Mouse (Mus musculus): ENCODE measurements around the gene Pcnx. TPM values are rescaled to one million over a fixed set of nuclear protein-coding genes. Genes with fewer than 3 reads are reported as not detected.

The Pcnx gene
- polyA plus RNA-seq, 1 experiment from 2014 or later, result 13.3 TPM

GRCm38 (mm10) chr12:81856696-81857095 is 3.1 kb upstream of the Pcnx start:
- 52% methylated on average over 4 of the region's 4 CpGs for WGBS
- no peak for ATAC-seq (replicated peaks; ENCODE audit: insufficient number of reproducible peaks, low FRiP score, low TSS enrichment, low read depth)
- Histone ChIP-seq H3K4me3 (ENCODE audit: low read depth, low read length) (no peak overlapping the region), H3K9me3 (replicated peaks; ENCODE audit: control insufficient read depth, low read length) (no peaks in the 10 kb centered on the region), H3K9ac (replicated peaks; ENCODE audit: low read length) (no peak overlapping the region), H3K4me1 (ENCODE audit: control insufficient read depth, insufficient read depth, low read length) (no peaks in the 10 kb centered on the region), H3K27me3 (ENCODE audit: control insufficient read depth, insufficient read depth, low read length) (no peaks in the 10 kb centered on the region), H3K27ac (replicated peaks; ENCODE audit: low read depth, low read length) (no peak overlapping the region), H3K4me2 (ENCODE audit: low read depth, low read length) (no peak overlapping the region), H3K36me3 (replicated peaks; ENCODE audit: control insufficient read depth, insufficient read depth, low read depth, low read length) (no peaks in the 10 kb centered on the region)
- DNase-seq (ENCODE audit: low spot score), result no peak

DNA sequence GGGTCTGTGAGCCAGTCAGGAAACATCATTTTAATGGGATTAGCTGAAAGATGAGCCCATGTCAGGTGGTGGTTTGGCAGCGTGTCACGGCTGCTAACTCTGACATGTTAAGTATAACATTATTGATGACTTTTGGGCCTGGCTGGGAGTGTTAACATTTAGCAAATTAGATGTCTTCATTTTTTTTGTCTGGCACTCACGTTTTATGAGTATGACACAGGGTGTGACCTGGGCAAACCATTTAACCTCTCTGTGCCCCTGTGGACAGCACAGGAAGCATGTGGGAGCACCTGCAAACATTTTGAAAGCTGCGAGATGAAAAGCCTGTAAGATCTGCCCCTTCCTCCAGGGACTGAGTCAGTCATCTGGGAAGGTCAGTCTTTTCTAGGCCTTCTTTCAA is 2.6 kb upstream of the Pcnx start:
- Histone ChIP-seq H3K4me1 (ENCODE audit: control insufficient read depth, insufficient read depth, low read length) (peaks cover 4% of the 10 kb centered on the region), H3K4me2 (ENCODE audit: low read depth, low read length) (no peak overlapping the region), H3K9me3 (replicated peaks; ENCODE audit: control insufficient read depth, low read length) (no peaks in the 10 kb centered on the region), H3K4me3 (ENCODE audit: low read depth, low read length) (no peak overlapping the region), H3K27ac (replicated peaks; ENCODE audit: low read depth, low read length) (no peak overlapping the region), H3K36me3 (replicated peaks; ENCODE audit: control insufficient read depth, insufficient read depth, low read depth, low read length) (no peaks in the 10 kb centered on the region), H3K9ac (replicated peaks; ENCODE audit: low read length) (no peak overlapping the region), H3K27me3 (ENCODE audit: control insufficient read depth, insufficient read depth, low read length) (no peaks in the 10 kb centered on the region)
- no peak for ATAC-seq (replicated peaks; ENCODE audit: insufficient number of reproducible peaks, low FRiP score, low TSS enrichment, low read depth)
- 18% methylated on average over 4 of the region's 4 CpGs for WGBS
- DNase-seq (ENCODE audit: low spot score), result no peak

DNA sequence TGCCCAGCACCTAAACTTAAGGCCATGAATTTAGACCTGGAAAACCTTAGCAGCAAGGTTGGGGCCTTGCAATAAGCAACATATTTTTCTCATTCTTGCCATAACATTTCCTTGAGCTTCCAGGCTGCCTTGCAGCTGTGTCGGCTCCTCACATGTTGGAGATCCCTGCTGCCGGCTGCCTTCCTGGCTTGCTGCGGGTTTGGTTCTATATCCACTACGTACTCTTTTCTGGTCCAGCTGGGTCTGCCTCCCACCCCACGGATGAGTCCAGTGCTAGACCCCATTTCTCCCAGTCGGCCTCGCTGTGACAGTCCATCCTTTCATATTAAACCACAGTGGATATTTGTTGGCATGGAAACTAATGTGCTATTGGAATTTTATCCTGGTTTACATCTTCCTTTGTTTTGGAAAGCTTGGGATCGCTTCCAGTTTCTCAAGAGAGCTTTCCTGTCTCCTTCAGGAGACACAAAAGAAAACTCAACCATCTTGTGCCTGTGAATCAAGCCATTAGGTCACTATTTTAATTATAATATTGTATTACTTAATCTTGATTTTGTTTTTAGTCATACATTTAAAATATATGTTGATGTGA is 1.7 kb upstream of the Pcnx start:
- Histone ChIP-seq H3K4me1 (ENCODE audit: control insufficient read depth, insufficient read depth, low read length) (peaks cover 4% of the 10 kb centered on the region), H3K4me3 (ENCODE audit: low read depth, low read length) (no peak overlapping the region), H3K9me3 (replicated peaks; ENCODE audit: control insufficient read depth, low read length) (no peaks in the 10 kb centered on the region), H3K27ac (replicated peaks; ENCODE audit: low read depth, low read length) (no peak overlapping the region), H3K4me2 (ENCODE audit: low read depth, low read length) (no peak overlapping the region), H3K27me3 (ENCODE audit: control insufficient read depth, insufficient read depth, low read length) (no peaks in the 10 kb centered on the region), H3K9ac (replicated peaks; ENCODE audit: low read length) (no peak overlapping the region), H3K36me3 (replicated peaks; ENCODE audit: control insufficient read depth, insufficient read depth, low read depth, low read length) (no peaks in the 10 kb centered on the region)
- ATAC-seq (replicated peaks; ENCODE audit: insufficient number of reproducible peaks, low FRiP score, low TSS enrichment, low read depth) (no peak), DNase-seq (ENCODE audit: low spot score) (no peak)
- 63% methylated on average over 8 of the region's 8 CpGs for WGBS

- ATAC-seq (replicated peaks; ENCODE audit: insufficient number of reproducible peaks, low FRiP score, low TSS enrichment, low read depth) (peak; percentile 83), DNase-seq (ENCODE audit: low spot score) (peak; percentile 71)
- 0% methylated on average over 89 of the region's 107 CpGs for WGBS
- H3K27ac ChIP-seq (replicated peaks; ENCODE audit: low read depth, low read length), result peak overlapping the region; percentile 83
- H3K9me3 ChIP-seq (replicated peaks; ENCODE audit: control insufficient read depth, low read length), result no peaks in the 10 kb centered on the region
- H3K4me3 ChIP-seq (ENCODE audit: low read depth, low read length), result peak overlapping the region; percentile 98
- peak overlapping the region; percentile 96 for H3K9ac ChIP-seq (replicated peaks; ENCODE audit: low read length)
- H3K4me2 ChIP-seq (ENCODE audit: low read depth, low read length), result peak overlapping the region; percentile 66
- no peaks in the 10 kb centered on the region for H3K36me3 ChIP-seq (replicated peaks; ENCODE audit: control insufficient read depth, insufficient read depth, low read depth, low read length)
- H3K27me3 ChIP-seq (ENCODE audit: control insufficient read depth, insufficient read depth, low read length), result no peaks in the 10 kb centered on the region
- peaks cover 4% of the 10 kb centered on the region for H3K4me1 ChIP-seq (ENCODE audit: control insufficient read depth, insufficient read depth, low read length)
Observed at GRCm38 (mm10) chr12:81860308-81861181, 722 bp downstream of the Pcnx start.

DNA sequence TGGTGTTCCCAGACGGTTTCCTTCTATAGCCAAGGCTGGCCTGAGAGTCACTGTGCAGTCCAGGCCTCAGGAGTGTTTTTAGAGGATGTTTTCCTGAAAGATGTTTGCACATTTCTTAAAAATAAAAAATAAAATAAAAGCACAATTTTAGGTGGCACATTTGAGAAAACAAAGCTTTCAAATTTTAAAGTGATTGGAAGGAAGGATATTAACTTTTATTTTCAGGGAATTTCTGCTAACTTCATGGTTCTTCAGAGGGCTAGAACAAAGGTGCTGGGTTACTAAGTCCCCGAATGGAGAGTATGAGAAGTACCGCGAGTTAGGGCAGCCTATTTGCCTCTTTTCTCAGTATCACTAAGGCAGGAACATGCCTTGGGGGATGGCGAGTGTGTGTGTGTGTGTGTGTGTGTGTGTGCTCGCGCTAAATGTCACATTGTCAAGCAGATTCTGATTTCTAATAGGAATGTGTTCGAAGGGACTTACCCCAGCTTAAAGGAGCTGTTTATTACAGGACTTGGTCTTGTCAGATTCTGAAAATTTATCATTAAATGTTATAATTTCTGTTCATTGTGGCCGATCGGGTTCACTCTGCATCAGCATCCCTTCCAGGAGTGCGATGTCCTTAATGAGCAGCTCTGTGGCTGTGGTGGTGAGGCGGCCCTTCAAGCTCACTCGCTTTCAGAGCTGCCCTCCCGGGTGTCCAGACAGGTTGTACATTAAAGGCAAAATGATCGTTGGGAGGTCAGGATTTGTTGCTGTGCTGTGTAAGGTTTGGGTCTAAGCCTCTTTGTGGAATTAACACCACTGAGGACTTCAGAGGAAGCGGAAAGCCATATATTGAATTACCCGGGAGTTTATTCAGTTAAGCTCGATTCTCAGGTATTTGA is 1.6 kb downstream of the Pcnx start:
- no peaks in the 10 kb centered on the region for H3K36me3 ChIP-seq (replicated peaks; ENCODE audit: control insufficient read depth, insufficient read depth, low read depth, low read length)
- ATAC-seq (replicated peaks; ENCODE audit: insufficient number of reproducible peaks, low FRiP score, low TSS enrichment, low read depth) (no peak), DNase-seq (ENCODE audit: low spot score) (peak; percentile 49)
- WGBS, result 26% methylated on average over 18 of the region's 18 CpGs
- H3K27ac ChIP-seq (replicated peaks; ENCODE audit: low read depth, low read length), result no peak overlapping the region; the same call in 1 of the 2 replicates
- H3K9ac ChIP-seq (replicated peaks; ENCODE audit: low read length), result peak overlapping the region; percentile 96
- peaks cover 4% of the 10 kb centered on the region for H3K4me1 ChIP-seq (ENCODE audit: control insufficient read depth, insufficient read depth, low read length)
- H3K9me3 ChIP-seq (replicated peaks; ENCODE audit: control insufficient read depth, low read length), result no peaks in the 10 kb centered on the region
- H3K27me3 ChIP-seq (ENCODE audit: control insufficient read depth, insufficient read depth, low read length), result no peaks in the 10 kb centered on the region
- H3K4me3 ChIP-seq (ENCODE audit: low read depth, low read length), result peak overlapping the region; percentile 98
- peak overlapping the region; percentile 66 for H3K4me2 ChIP-seq (ENCODE audit: low read depth, low read length)

DNA sequence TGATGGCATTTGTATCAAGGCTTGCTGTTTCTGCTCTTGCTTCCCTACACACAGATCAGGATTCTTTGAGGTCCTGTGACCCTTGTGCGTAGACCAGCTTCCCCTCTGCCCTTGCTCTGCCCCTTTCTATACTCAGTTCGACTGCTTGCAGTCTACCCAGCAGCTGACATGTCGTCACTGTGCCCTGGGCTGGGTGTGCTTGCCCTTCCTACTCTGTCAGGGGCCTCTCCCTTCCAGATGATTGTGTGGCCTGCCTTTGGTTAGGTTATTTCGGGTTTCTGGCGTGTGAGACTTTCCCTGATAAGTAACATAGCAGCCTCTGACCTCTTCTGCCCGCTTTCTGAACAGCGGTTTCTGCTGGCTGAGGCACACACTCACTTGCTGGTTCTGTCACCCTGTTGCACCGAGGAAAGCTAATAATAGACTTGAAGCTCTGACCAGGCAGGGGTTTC is 2.6 kb downstream of the Pcnx start:
- H3K9ac ChIP-seq (replicated peaks; ENCODE audit: low read length), result no peak overlapping the region
- 34% methylated on average over 8 of the region's 8 CpGs for WGBS
- no peak for DNase-seq (ENCODE audit: low spot score)

DNA sequence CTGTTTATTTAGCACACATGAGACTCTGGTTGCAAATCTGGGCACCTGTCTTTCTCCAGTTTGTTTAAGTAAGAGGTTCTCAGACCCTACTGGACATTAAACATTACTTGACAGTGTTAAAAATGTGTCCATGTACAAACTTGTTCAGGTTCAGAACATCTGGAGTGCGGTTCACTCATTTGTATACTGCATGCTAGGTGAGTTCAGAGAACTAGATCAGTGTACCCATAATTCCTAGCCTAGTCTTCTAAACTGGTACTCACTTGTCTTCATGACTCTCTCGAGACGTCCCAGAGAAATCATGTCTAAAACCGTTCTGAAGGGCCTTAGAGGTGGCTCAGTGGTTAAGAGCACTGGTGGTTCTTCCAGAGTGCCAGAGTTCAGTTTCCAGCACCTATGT is 4.1 kb downstream of the Pcnx start:
- ATAC-seq (replicated peaks; ENCODE audit: insufficient number of reproducible peaks, low FRiP score, low TSS enrichment, low read depth) (no peak), DNase-seq (ENCODE audit: low spot score) (no peak)
- no peak overlapping the region for H3K9ac ChIP-seq (replicated peaks; ENCODE audit: low read length)
- WGBS, result 93% methylated on average over 4 of the region's 4 CpGs
- H3K27me3 ChIP-seq (ENCODE audit: control insufficient read depth, insufficient read depth, low read length), result no peaks in the 10 kb centered on the region
- H3K36me3 ChIP-seq (replicated peaks; ENCODE audit: control insufficient read depth, insufficient read depth, low read depth, low read length), result no peaks in the 10 kb centered on the region
- no peak overlapping the region for H3K4me3 ChIP-seq (ENCODE audit: low read depth, low read length)
- H3K4me2 ChIP-seq (ENCODE audit: low read depth, low read length), result no peak overlapping the region
- no peak overlapping the region for H3K27ac ChIP-seq (replicated peaks; ENCODE audit: low read depth, low read length)
- no peaks in the 10 kb centered on the region for H3K9me3 ChIP-seq (replicated peaks; ENCODE audit: control insufficient read depth, low read length)
- peaks cover 4% of the 10 kb centered on the region for H3K4me1 ChIP-seq (ENCODE audit: control insufficient read depth, insufficient read depth, low read length)

More for the DNA sequence above, 2.6 kb downstream of the Pcnx start:
- ATAC-seq (replicated peaks; ENCODE audit: insufficient number of reproducible peaks, low FRiP score, low TSS enrichment, low read depth), result no peak
- Histone ChIP-seq H3K9me3 (replicated peaks; ENCODE audit: control insufficient read depth, low read length) (no peaks in the 10 kb centered on the region), H3K27ac (replicated peaks; ENCODE audit: low read depth, low read length) (no peak overlapping the region), H3K4me3 (ENCODE audit: low read depth, low read length) (no peak overlapping the region), H3K4me1 (ENCODE audit: control insufficient read depth, insufficient read depth, low read length) (peaks cover 4% of the 10 kb centered on the region), H3K4me2 (ENCODE audit: low read depth, low read length) (peak overlapping the region; percentile 66), H3K27me3 (ENCODE audit: control insufficient read depth, insufficient read depth, low read length) (no peaks in the 10 kb centered on the region), H3K36me3 (replicated peaks; ENCODE audit: control insufficient read depth, insufficient read depth, low read depth, low read length) (no peaks in the 10 kb centered on the region)

Measured in embryonic facial prominence, embryonic 11.5 days (tissue).